Mouse (Mus musculus) Muller cell, postnatal 12 days (primary cell): ENCODE results near the gene Herc1.
"Not testable (repeated sequence)": the region's sequence is repeated elsewhere in the genome, so short reads cannot be mapped to it uniquely, and the experiment has no call there.

Source experiments
- DNase-seq: peaks from one replicate; pipeline ENCODE4 v3.0.0-alpha.2; 2015; ENCODE audit errors: inconsistent ontology term

The Herc1 gene

GRCm38 (mm10) chr9:66347405-66348035 lies 2.7 kb upstream of the Herc1 start:
- DNase-seq: no peak

DNA sequence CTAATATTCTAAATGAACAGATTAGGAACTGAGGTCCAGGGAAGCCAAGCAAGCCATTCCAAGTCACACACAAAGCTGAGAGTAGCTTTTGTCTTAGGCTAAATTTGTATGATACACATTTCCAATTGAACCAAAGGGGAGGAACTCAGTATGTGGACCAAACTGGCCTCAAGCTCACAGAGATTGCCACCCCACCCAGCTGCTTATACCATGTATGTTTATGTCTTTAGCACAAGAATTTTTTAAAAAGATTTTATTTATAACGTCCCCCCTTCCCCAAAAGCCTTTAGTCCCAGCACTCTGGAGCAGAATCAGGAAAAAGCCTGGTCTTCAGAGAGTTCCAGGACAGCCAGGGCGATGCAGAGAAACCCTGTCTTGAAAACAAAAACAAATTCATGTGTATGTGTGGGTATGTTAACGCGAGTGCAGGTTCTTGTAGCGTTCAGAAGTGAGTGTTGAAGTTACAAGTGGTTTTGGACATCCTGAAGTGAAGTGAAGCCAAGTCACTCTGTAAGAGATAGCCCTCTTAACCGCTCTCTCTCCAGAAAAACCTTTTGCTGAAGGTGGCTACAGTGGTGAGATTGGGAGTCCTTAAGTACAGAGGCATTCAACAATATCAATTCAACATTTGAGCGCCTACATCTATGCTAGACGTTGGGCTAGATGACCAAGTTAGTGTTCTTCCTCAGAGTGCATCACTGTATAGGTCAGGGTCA lies 948 bp upstream of the Herc1 start:
- DNase-seq: no peak

DNA sequence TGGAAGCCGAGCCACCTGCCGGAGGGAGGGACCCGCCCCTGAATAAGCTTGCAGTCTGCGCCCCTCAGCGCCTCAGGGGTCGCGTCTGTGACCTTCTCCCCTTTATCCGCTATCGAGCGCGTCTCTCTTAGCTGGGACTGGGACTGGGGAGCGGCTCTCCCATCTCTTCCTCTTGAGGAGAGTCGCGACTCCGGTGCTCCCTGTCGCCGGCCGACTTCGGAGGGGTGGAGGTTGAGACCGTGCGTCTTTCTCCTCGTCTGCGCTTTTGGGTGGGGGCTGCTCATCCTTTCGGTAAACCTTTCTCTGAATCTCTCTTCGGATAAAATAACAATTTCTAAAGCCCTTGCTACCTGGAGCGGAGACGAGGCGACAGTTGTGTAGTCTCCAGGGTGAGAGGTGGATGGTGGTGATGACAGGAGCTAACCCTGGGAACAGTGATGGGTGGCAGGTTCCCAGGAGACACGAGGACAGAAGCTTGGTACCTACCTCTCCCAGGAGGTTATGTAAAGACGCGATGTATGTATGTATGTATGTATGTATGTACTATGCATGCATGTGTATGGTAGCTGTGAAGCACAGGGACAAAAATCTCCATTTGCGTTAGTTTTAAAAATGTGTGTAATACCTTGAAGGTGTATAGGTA lies 659 bp downstream of the Herc1 start:
- DNase-seq: no peak

- DNase-seq: no peak
Measured at GRCm38 (mm10) chr9:66352704-66353103, 2.5 kb downstream of the Herc1 start.

DNA sequence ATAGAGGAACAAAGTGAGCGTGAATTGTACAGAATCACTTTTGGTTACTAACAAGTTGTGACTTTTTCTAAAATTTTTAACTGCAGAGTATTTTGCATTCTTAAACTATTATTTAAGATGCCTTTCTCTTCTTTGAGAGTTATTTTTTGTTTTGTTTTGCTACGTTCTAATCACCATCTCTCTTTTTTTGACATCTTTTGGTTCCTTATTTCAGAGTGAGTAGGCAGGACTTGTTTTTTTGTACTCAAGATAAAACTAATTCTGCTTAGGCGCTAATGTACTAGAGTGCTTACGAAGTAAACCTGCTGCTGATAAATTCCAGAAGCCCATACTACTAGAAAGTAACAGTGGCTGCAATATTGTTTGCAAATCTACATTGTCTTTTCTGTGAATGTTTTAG lies 8.9 kb downstream of the Herc1 start:
- no peak for DNase-seq

DNA sequence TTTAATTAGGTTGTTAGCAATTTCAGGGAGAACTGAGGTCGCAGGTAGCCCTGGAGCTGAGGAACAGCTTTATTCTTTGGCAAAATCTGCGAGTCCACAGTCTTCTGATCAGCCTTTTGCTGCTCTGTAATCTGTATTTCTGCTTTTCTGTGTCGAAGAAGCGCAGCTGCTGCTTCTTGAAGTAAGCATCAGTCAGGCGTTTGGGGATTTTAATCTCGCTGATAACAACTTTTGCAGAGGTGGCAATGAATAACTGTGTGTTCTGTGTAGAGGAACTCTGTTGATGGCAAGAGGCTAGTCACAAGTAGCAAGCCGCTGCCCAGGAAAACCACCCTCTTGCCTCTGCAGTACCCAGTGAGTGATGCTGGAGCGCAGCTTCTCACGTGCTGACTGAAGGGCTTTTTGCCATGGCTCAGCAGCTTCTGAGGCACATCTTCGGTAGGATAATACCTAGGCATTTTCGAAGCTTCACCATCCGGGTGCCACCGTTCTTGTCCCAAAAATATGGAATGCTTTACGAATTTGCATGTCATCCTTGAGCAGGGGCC lies 10.0 kb downstream of the Herc1 start:
- DNase-seq: no peak

DNA sequence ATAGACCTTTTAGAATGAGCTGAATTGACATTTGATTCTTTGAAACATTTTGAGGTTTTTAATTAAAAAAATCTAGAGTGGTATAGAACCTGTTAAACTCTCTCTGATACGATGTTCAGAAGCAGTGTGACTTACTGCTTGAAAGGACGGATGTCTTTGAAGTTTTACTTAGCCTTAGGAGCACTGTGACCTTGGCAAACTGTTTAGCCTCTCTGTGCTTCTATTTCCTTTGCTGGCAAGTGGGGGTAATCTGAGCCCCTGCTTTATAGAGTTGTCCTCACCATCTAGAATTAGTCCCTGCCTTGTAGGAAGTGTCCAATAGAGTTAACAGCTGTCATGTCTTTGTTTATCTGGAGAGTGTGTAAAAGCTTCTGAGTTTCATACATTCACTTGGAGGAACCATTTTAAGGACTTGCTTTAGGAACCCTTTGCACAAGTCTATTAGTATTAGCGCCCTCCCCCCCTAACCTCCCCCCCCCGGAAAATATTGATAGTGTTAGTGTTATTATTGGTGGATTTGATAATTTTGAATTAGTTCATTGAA lies 18.7 kb downstream of the Herc1 start:
- DNase-seq: no peak

- no peak for DNase-seq
Measured at GRCm38 (mm10) chr9:66370334-66370733, 20.1 kb downstream of the Herc1 start.

- no peak for DNase-seq
Measured at GRCm38 (mm10) chr9:66370847-66371246, 20.6 kb downstream of the Herc1 start.

DNA sequence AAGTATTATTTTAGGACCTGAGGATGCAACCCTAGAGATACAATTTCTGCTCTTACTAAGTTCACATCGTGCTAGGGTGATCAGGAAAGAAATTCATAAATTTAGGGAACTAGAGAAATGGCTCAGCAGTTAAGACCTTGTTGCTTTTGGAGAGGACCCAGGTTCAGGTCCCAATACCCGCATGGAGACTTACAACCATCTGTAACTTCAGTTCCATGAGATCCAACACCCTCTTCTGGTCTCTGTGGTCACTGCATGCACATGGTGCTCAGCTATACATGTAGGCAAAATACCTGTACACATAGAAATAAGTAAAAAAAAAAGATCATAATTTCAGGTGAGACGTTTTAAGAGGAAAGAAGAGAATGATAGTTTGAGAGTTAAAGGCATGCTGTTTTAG lies 23.2 kb downstream of the Herc1 start:
- no peak for DNase-seq

DNA sequence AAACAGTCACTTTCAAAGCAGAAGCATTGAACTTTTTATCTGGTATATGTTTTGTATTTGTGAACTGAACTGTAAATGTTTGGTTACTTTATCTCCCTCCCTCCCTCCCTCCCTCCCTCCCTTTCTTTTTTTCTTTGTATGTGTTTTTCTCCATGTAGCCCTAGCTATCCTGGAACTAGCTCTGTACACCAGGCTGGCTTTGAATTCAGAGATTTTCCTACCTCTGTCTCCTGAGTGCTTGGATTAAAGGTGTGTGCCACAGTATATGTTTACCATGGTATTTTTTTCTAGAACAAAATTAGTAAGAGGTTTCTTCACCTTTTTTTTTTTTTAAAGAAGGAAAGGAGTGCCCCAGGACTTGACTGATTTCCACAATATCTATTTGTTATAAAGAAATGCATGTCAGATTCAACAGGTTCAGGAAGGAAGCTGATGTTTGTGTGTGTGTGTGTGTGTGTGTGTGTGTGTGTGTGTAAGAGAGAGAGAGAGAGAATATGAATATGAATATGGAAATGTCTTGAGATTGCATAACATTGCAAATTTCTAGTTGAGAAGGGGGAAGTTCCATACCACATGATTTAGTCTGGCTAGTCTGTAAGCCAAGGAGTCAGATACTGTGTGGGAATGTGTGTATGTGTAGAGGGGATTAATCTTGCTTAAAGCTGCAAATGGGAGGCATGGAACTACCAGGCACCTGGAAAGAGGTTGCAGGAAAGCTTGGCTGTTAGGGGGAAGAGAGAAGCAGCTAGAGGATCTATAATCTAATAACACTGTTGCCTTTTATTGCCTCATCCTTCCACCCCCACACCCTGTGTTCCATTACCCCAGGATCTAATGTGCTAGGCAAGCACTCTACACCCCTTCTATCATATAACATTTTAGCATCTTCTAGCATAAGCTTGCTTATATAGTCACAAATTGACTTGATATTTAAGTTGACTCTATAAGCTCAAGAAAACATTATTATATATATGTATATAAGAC lies 24.5 kb downstream of the Herc1 start:
- DNase-seq: no peak

- no peak for DNase-seq
Measured at GRCm38 (mm10) chr9:66383417-66383816, 33.2 kb downstream of the Herc1 start.

DNA sequence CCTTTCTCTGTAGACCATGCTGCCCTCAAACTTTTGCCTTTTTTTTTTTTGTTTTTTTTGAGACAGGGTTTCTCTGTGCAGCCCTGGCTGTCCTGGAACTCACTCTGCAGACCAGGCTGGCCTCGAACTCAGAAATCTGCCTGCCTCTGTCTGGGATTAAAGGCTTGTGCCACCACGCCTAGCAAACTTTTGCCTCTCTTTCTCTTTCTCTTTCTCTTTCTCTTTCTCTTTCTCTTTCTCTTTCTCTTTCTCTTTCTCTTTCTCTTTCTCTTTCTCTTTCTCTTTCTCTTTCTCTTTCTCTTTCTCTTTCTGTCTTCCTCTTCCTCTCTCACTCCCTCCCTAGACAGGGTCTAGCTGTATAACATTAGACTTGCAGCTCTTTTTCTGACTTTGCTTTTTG lies 40.1 kb downstream of the Herc1 start:
- DNase-seq: not testable (repeated sequence)

DNA sequence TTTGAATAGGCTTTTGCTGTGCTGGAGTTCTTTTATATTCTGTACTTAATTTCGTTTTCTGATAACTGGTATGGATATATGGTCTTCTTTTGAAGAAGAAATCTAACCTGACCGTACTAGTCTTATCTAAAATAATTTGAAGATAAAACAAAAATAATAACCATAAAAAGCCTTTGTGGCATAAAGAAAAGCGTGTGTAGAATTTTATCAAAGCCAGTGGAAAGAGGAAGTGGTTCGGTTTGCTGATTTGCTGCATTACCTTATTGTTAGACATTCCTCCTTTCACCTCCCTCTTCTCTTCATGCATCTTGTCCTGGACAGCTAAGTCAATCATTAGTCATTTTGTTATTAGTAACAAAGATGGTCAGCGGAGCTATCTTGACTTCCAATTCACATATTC lies 43.1 kb downstream of the Herc1 start:
- no peak for DNase-seq

DNA sequence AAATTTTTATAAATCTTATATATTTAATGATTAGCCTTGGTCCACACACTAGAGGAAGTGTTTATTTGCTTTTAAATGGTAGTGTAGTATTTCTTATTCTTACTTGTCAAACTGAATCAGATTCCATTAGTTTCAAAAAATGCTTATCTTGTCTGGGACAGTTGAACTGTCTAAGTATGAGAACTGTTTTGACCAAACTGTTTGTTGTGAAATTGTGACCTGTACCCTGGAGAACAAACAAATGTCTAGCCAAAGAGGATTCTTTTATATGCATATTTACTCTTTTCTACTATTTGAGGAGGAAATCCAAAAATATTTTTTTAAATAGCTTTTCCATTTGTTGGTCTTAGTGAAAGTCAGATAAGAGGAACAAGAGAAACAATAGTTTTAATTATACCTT lies 73.2 kb downstream of the Herc1 start:
- DNase-seq: no peak

DNA sequence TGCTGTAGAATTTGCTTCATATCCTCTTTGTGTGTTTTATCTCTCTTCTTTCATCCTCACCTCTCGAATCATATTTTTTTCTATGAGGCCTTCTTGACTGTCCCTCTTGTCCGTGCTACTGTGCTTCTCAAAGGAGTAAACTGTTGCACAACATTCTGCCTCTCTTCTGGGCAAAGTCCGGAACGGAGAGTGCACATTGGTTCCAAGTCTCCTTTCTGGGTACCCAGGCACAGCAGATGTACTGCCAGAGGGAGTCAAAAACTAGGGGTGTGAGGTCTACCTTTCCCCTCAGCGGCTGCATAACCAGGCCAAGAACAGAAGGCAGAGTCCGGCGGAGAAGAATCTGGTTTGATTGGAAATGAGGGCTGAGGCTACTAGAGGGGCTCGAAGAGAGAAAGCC lies 89.8 kb downstream of the Herc1 start:
- no peak for DNase-seq

DNA sequence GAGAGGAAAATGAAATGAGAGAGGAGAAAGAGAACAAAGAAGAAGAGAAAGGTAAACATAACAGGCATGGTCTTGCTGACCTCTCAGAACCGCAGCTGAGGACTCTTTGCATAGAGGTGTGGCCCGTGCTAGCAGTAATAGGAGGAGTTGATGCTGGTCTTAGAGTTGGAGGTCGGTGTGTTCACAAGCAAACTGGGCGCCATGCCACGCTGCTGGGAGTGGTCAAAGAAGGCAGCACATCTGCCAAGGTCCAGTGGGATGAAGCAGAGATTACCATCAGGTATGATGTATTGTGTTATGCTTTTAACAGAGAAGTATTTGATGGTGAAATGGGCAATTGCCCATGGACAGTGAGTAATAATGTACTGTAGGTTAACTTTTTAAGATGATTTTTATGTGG lies 98.0 kb downstream of the Herc1 start:
- no peak for DNase-seq

DNA sequence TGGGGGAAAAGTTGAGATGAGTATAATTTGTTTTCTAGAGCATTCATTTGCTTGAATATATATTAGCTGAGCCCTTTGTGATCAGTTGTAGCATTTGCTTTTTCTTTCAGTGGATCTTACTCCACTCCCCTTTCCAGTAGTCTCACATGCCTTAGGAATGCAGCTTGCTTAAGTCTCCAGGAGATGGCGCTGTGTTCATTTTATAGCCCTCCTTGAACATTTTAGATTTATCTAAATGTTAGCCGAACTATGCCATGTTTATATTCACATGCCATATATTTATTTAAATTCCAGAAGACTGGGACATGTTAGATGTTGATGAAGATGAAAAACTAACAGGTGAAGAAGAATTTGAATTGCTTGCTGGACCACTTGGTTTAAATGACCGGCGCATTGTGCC lies 114.8 kb downstream of the Herc1 start:
- DNase-seq: no peak

- no peak for DNase-seq
Measured at GRCm38 (mm10) chr9:66477785-66478184, 127.5 kb downstream of the Herc1 start.

DNA sequence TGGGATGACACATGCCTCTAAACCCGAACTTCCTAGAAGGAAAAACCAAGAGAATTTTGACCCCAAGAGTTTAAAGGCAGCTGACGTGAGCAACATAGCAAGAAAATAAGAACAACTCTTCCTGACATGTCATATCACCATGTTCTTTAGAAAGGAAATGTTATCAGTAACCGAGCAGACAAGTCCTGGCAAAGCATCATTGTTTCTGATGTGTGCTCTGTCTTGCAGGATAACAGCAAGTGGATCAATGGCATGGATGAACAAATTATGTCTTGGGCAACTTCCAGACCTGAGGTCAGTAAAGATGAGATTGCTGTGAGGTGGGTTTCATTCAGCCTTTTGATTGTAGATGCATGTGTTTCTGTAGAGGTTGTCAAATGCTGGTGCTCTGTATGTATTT lies 133.2 kb downstream of the Herc1 start:
- no peak for DNase-seq

- DNase-seq: no peak
Measured at GRCm38 (mm10) chr9:66488786-66489185, 138.5 kb downstream of the Herc1 start.
